Mouse (Mus musculus) stomach, postnatal 0 days (tissue): ENCODE measurements around the gene Sptbn4. TPM values are rescaled to one million over a fixed set of nuclear protein-coding genes. Genes with fewer than 3 reads are reported as not detected.

ENCODE experiments used
- ATAC-seq: fragments of 200-750 bp; cut with Nextera tagmentation; 2 replicates; pipeline ENCODE4 v1.8.0; 2017; ENCODE audit not compliant: low FRiP score, low TSS enrichment
- DNase-seq: peaks from one replicate; pipeline ENCODE4 v3.0.0-alpha.2; 2016; ENCODE audit warnings: low spot score
- H3K27ac ChIP-seq: fragments of 300-500 bp; sonication (generic); replicated peaks from 2 replicates; pipeline ENCODE4 v1.5.1; 2014; ENCODE audit warnings: mild to moderate bottlenecking, control low read depth
- H3K27me3 ChIP-seq: fragments of 300-500 bp; sonication (generic); 2 replicates; pipeline ENCODE4 v1.6.1; 2014; ENCODE audit warnings: low read length; ENCODE audit not compliant: control insufficient read depth, insufficient read depth
- H3K36me3 ChIP-seq: fragments of 300-500 bp; sonication (generic); 2 replicates; pipeline ENCODE4 v1.6.1; 2014; ENCODE audit warnings: low read length, mixed read lengths; ENCODE audit not compliant: control insufficient read depth, insufficient read depth
- H3K4me1 ChIP-seq: fragments of 300-500 bp; sonication (generic); replicated peaks from 2 replicates; pipeline ENCODE4 v1.6.1; 2014; ENCODE audit warnings: antibody characterized with exemption; ENCODE audit not compliant: control insufficient read depth, insufficient read depth
- H3K4me2 ChIP-seq: fragments of 300-500 bp; sonication (generic); replicated peaks from 2 replicates; pipeline ENCODE4 v1.6.1; 2014; ENCODE audit warnings: low read depth, mild to moderate bottlenecking, control low read depth, moderate library complexity
- H3K4me3 ChIP-seq: fragments of 300-500 bp; sonication (generic); 2 replicates; pipeline ENCODE4 v1.5.1; 2014; ENCODE audit warnings: low read depth, low read length, control low read depth
- H3K9ac ChIP-seq: fragments of 300-500 bp; sonication (generic); 2 replicates; pipeline ENCODE4 v1.6.1; 2014; ENCODE audit warnings: mild to moderate bottlenecking, low read length, control low read depth, mixed read lengths
- H3K9me3 ChIP-seq: fragments of 300-500 bp; sonication (generic); 2 replicates; pipeline ENCODE4 v1.6.1; 2016; ENCODE audit warnings: low read length; ENCODE audit not compliant: control insufficient read depth
- CTCF ChIP-seq: IDR thresholded peaks from 2 replicates; pipeline ENCODE4 v1.5.1; 2016; ENCODE audit warnings: antibody characterized with exemption, low read depth, mild to moderate bottlenecking, moderate library complexity
- EP300 ChIP-seq: optimal IDR thresholded peaks from 2 replicates; pipeline ENCODE3; 2016; ENCODE audit warnings: antibody characterized with exemption
- WGBS: fragments of 180-500 bp; shearing (Covaris S2); extraction: QIAGEN DNeasy Blood & Tissue Kit; methylation state at CpG from one replicate; pipeline ENCODE4 v1.1.7; 2014; 5-methylcytosine and 5-hydroxymethylcytosine counted together
- polyA plus RNA-seq: library from polyadenylated mRNA; unstranded; fragments of >200 nt; fragmentation: Nextera tagmentation; extraction: Ambion mirVana; gene quantifications from 2 replicates; pipeline ENCODE4 v1.2.1, GENCODE M21; 2015

Gene Sptbn4
- polyA plus RNA-seq, 1 experiment from 2014 or later, result 0.24 TPM

DNA sequence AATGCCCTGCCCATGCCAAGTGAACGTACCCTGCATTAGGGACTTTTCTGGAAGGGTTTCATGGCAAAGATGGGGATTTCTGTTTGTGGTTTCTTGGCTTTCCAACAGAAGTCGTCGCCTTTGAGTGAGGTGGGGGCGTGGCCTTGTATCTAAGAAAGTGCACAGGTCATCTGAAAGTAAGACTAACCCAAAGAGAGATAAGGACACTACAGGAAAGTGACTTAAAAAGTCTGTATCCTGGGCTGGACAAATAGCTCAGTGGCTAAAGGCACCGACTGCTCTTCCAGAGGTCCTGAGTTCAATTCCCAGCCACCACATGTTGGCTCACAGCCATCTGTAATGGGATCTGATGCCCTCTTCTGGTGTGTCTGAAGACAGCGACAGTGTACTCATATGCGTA, 31.1 kb upstream of the Sptbn4 start:
- ATAC-seq, result no peak
- Histone ChIP-seq H3K27me3 (no peaks in the 10 kb centered on the region), H3K4me2 (no peak overlapping the region), H3K27ac (no peak overlapping the region), H3K4me3 (no peak overlapping the region), H3K4me1 (no peaks in the 10 kb centered on the region), H3K9me3 (no peaks in the 10 kb centered on the region), H3K9ac (no peak overlapping the region), H3K36me3 (peaks cover 4% of the 10 kb centered on the region; the same call in 1 of the 2 replicates)
- no peak for DNase-seq
- WGBS, result 63% methylated on average over 7 of the region's 7 CpGs
- TF ChIP-seq EP300 (no peak), CTCF (peak; percentile 11; the same call in 1 of the 2 replicates)

DNA sequence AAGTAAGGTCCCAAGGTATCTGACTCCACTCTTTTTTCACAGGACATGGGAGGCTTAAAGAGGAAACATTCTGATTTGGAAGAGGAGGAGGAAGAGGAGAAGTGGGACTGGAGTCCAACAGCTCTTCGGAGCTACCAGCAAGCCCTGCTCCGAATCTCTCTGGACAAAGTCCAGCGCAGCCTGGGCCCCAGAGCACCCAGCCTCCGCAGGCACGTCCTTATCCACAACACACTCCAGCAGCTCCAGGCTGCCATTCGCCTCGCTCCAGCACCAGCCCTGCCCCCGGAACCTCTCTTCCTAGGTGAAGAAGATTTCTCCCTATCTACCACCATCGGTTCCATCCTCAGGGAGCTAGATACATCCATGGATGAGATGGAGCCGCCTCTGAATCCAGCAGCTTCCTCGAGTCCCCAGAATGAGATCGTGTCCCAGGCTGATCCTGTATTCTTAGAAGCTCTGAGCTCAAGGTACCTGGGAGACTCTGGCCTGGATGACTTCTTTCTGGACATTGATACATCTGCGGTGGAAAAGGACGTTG, 28.7 kb upstream of the Sptbn4 start:
- Histone ChIP-seq H3K36me3 (peaks cover 4% of the 10 kb centered on the region; the same call in 1 of the 2 replicates), H3K9ac (no peak overlapping the region), H3K27ac (0 out of 2 replicates have a peak overlapping the region, but pooled peaks have one; percentile 9), H3K9me3 (no peaks in the 10 kb centered on the region), H3K4me3 (no peak overlapping the region), H3K4me1 (no peaks in the 10 kb centered on the region), H3K4me2 (no peak overlapping the region), H3K27me3 (no peaks in the 10 kb centered on the region)
- whole genome bisulfite sequencing, result 85% methylated on average over 14 of the region's 14 CpGs
- TF ChIP-seq EP300, result no peak
- TF ChIP-seq CTCF, result no peak
- ATAC-seq (no peak), DNase-seq (peak; percentile 51)

GRCm38 (mm10) chr7:27475596-27475995, 28.1 kb upstream of the Sptbn4 start:
- TF ChIP-seq CTCF, result no peak
- no peak for TF ChIP-seq EP300
- Histone ChIP-seq H3K4me1 (no peaks in the 10 kb centered on the region), H3K4me3 (no peak overlapping the region), H3K27me3 (no peaks in the 10 kb centered on the region), H3K27ac (no peak overlapping the region), H3K4me2 (no peak overlapping the region), H3K9ac (no peak overlapping the region), H3K36me3 (peaks cover 4% of the 10 kb centered on the region; the same call in 1 of the 2 replicates), H3K9me3 (no peaks in the 10 kb centered on the region)
- ATAC-seq, result no peak
- WGBS, result 95% methylated on average over 2 of the region's 2 CpGs
- DNase-seq, result no peak

DNA sequence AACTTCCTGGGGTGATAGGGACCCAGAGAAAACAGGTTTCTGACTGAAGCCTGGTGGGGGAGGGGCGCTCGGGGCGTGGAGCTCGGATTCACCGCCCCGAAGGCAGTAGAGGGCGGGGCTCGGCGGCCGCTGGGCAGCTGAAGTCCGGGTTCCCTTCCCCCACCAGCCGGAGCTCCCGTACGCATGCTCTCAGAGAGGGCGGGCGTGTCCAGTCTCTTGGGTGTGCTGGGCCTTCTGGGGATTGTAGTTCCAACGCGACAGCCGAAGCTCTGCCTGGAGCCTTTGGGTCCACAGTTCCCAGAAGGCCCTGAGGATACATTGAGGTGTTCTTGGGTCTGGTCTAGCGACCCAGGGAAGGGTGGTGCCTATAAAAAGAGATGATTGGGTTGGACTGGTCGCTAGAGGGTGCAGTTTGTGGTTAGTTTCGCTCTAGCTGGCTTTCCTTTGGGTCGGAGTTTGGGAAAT, 27.0 kb upstream of the Sptbn4 start:
- DNase-seq (peak; percentile 99), ATAC-seq (peak; percentile 95)
- no peaks in the 10 kb centered on the region for H3K4me1 ChIP-seq
- peaks cover 4% of the 10 kb centered on the region; the same call in 1 of the 2 replicates for H3K36me3 ChIP-seq
- H3K4me3 ChIP-seq, result peak overlapping the region; percentile 85
- peak overlapping the region; percentile 64 for H3K4me2 ChIP-seq
- H3K27ac ChIP-seq, result peak overlapping the region; percentile 97
- peak; percentile 80 for TF ChIP-seq CTCF
- TF ChIP-seq EP300, result peak; percentile 61
- H3K27me3 ChIP-seq, result no peaks in the 10 kb centered on the region
- under 1% methylated on average over 23 of the region's 23 CpGs for WGBS
- no peaks in the 10 kb centered on the region for H3K9me3 ChIP-seq
- H3K9ac ChIP-seq, result peak overlapping the region; percentile 86

DNA sequence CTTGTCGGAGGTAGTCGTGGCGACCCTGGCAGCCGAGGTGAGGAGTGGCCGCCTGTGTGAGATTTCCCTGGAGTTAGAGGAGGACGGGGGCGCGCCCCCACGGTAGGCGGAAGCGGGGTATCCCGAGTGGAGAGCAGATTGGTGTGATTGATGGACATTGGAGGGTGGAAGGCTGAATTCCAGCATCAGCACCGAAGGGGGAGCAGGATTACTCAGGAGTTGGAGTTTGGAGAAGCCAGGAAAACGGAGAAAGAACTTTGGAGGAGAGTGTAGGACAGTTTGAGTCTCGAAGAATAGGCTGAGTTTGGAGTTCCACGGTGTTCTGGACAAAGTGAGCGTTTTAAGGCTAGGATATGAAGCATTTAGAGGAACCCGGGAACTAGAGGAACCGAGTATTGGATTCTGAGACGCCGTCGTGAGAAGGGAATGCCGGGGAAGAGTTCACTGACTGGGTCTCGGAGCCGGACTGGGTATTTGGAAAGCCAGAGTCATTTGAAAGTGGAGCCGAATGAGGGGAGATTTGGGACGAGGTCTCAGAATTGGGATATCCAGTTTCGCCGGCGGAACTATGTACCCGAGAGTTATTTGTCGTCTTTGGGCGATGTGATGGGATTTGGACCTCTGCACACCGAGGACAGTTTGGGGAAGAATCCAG, 26.5 kb upstream of the Sptbn4 start:
- Histone ChIP-seq H3K9me3 (no peaks in the 10 kb centered on the region), H3K9ac (peak overlapping the region; percentile 86), H3K36me3 (peaks cover 4% of the 10 kb centered on the region; the same call in 1 of the 2 replicates), H3K27me3 (no peaks in the 10 kb centered on the region), H3K4me3 (peak overlapping the region; percentile 85), H3K27ac (peak overlapping the region; percentile 97), H3K4me2 (peak overlapping the region; percentile 64), H3K4me1 (no peaks in the 10 kb centered on the region)
- WGBS, result under 1% methylated on average over 34 of the region's 34 CpGs
- no peak for DNase-seq
- TF ChIP-seq EP300 (no peak), CTCF (no peak)
- no peak for ATAC-seq
